Mouse (Mus musculus): Measurements from ENCODE around the gene Rnf145.

Rnf145 gene

DNA sequence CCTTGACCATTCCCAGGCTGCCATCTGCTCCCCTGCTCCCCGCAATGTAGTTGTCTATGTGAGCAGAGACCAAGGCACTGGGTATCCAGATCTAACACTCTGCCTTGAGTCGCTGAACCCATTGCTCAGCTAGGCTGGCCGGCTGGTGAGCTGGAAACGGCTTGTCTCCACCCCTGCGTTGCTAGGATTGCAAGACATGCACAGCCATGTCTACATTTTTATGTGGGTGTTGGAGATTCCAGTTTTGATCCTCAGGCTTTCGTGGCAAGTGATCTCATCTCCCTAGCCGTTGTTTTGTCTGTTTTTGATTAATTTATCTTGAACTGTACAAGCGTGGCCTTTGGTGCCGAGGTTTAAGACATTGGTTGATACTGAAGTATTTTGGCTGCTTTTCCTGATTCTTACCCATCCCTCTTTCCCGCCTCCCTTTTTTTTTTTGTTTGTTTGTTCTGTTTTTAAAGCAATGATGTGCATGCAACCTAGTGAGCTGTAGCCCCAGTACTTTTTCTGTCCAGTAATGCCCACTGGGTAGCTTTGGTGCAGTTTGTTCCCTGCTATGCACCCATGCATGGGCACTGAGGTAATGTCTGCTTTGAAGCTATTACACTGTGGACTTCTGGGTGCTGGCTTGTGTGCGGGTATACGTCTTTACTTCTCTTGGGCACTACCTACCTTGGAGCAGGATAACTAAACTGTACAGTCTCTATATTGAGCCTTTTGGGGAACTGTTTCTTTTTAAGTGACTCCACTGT, 16.4 kb downstream of the Rnf145 start:
- TF ChIP-seq CTCF (conservative IDR thresholded peaks at IDR 0.05; ENCODE audit: low read length) (no peak), POU5F1 (IDR thresholded peaks at IDR 0.05; ENCODE audit: borderline replicate concordance, low read length) (no peak), NANOG (IDR thresholded peaks at IDR 0.05; ENCODE audit: borderline replicate concordance, low read length) (no peak)

DNA sequence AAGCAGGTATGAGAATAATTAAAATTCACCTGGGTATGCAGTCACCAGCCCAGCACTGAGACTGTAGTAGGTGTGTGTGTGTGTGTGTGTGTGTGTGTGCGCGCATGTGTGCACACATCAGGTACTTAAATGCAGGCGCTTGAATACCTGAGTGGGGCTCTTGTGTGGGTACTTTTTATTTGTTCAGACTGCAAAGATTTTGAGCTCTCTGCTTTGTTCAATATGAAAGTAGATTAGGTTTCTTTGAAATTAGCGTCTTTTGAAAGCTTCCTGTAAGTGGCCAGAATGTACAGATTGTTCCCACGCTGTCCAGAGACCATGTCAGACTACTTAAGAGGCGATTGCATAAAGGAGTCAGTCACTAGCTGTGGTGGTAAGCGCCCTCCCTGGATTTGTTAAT, 18.6 kb downstream of the Rnf145 start:
- TF ChIP-seq NANOG (IDR thresholded peaks at IDR 0.05; ENCODE audit: borderline replicate concordance, low read length) (no peak), CTCF (conservative IDR thresholded peaks at IDR 0.05; ENCODE audit: low read length) (no peak), POU5F1 (IDR thresholded peaks at IDR 0.05; ENCODE audit: borderline replicate concordance, low read length) (no peak)
- no peak overlapping the region for H3K4me3 ChIP-seq (replicated peaks; ENCODE audit: low read length)

More for the DNA sequence above, 16.4 kb downstream of the Rnf145 start:
- H3K9me3 ChIP-seq (ENCODE audit: low read length) = no peaks in the 10 kb centered on the region
- H3K4me3 ChIP-seq (replicated peaks; ENCODE audit: low read length) = no peak overlapping the region
- peaks cover 72% of the 10 kb centered on the region for H3K36me3 ChIP-seq (ENCODE audit: insufficient read depth, low read length)
- H3K4me1 ChIP-seq (replicated peaks; ENCODE audit: low read depth, low read length) = peaks cover 18% of the 10 kb centered on the region
- H3K27me3 ChIP-seq (ENCODE audit: insufficient read depth, low read length) = no peaks in the 10 kb centered on the region

DNA sequence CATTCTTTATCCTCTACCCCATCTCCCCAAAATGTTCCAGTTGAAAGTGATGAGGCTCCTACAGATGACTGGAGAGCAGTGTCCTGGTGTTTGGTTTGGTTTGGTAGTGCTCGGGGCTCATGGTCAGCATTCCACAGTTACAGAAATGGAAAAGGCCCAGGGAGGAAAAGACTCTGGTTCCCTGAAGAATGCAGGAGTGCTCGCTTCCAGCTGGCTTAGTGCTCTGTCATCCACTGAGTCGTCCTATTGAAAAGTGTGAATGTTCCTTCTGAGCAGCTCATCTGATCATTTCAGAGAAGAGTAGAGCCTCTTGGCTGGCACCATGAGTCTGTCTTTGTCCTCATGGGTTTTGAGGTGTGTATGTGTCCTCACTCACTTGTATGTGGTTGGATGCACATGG, 19.3 kb downstream of the Rnf145 start:
- H3K4me3 ChIP-seq (replicated peaks; ENCODE audit: low read length) = no peak overlapping the region
- H3K4me1 ChIP-seq (replicated peaks; ENCODE audit: low read depth, low read length) = 0 out of 2 replicates have a peak, but pooled peaks cover 3% of the 10 kb centered on the region
- H3K36me3 ChIP-seq (ENCODE audit: insufficient read depth, low read length) = peaks cover 69% of the 10 kb centered on the region
- H3K9me3 ChIP-seq (ENCODE audit: low read length) = no peaks in the 10 kb centered on the region
- no peaks in the 10 kb centered on the region for H3K27me3 ChIP-seq (ENCODE audit: insufficient read depth, low read length)
- TF ChIP-seq CTCF (conservative IDR thresholded peaks at IDR 0.05; ENCODE audit: low read length) (no peak), POU5F1 (IDR thresholded peaks at IDR 0.05; ENCODE audit: borderline replicate concordance, low read length) (no peak), NANOG (IDR thresholded peaks at IDR 0.05; ENCODE audit: borderline replicate concordance, low read length) (no peak)

More for the DNA sequence above, 18.6 kb downstream of the Rnf145 start:
- Histone ChIP-seq H3K9me3 (ENCODE audit: low read length) (no peaks in the 10 kb centered on the region), H3K4me1 (replicated peaks; ENCODE audit: low read depth, low read length) (peaks cover 7% of the 10 kb centered on the region), H3K27me3 (ENCODE audit: insufficient read depth, low read length) (no peaks in the 10 kb centered on the region), H3K36me3 (ENCODE audit: insufficient read depth, low read length) (peaks cover 70% of the 10 kb centered on the region)

DNA sequence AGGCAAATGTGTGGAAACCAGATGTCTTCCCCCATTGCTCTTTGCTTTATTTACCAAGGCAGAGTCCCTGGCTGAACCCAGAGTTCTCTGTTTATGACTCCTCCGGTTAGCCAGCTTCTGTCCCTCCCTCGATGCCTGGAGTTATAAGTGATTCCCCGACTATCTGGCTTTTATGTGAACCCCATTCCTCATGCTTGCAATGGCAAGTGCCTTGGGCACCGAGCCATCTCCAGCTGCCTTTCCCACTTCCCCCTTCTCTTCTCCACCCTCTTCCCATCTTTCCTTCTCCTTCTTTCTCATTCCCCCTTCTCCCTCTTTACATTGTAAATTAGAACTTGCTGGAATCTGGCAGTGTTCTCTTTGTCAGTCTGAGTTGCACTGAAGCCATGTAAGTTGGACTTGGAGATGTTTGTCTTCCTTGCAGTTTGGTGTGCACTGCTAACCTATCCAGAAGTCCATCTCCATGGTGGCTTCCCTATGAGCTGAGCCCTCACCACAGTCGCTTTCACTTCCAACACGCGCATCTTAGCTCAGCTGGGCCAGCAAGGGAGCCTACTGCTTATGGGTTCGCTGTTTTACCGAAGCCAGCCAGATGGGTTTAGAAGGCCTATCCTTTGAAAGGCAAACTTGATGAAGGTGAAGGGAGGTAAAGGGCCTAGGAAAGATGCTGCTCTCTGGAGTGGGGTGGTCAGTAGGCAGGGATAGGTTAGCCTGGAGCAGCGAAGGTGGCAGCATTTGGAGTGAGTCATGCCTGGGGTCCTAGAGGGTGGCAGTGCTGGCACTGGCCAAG, 19.9 kb downstream of the Rnf145 start:
- H3K4me3 ChIP-seq (replicated peaks; ENCODE audit: low read length) = no peak overlapping the region
- H3K27me3 ChIP-seq (ENCODE audit: insufficient read depth, low read length) = no peaks in the 10 kb centered on the region
- H3K36me3 ChIP-seq (ENCODE audit: insufficient read depth, low read length) = peaks cover 64% of the 10 kb centered on the region
- H3K4me1 ChIP-seq (replicated peaks; ENCODE audit: low read depth, low read length) = 0 out of 2 replicates have a peak, but pooled peaks cover 3% of the 10 kb centered on the region
- no peak for TF ChIP-seq POU5F1 (IDR thresholded peaks at IDR 0.05; ENCODE audit: borderline replicate concordance, low read length)
- no peak for TF ChIP-seq CTCF (conservative IDR thresholded peaks at IDR 0.05; ENCODE audit: low read length)
- TF ChIP-seq NANOG (IDR thresholded peaks at IDR 0.05; ENCODE audit: borderline replicate concordance, low read length) = no peak
- no peaks in the 10 kb centered on the region for H3K9me3 ChIP-seq (ENCODE audit: low read length)

DNA sequence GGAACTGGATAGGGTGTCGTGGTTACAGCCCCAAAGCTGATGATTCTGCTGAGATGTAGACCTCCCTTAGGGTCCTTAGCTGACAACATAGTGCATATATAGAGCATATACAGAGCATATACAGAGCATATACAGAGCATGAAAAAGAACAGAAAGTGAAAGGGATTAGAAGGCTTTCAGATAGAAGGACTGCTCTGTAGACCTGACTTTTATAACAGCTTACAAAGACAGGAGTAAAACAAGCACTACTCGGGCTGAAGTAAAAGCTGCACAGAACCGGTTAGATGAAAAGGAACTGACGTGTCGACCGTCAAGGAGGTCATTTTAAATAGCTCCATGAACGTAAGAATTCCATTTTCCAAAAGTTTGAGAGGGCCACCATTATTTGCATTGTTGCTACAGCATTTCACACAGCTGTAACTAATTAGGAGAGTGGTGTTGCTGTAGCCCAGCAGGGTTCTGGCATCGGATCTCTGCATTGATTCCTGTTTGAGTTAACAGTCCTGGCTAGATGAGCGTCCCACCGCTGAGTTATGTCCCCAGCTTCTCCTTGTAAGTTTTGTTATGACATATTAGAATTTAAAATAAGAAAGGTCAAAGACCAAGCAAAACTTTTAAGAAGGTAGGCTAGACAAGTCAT, 20.6 kb downstream of the Rnf145 start:
- no peaks in the 10 kb centered on the region for H3K27me3 ChIP-seq (ENCODE audit: insufficient read depth, low read length)
- H3K4me1 ChIP-seq (replicated peaks; ENCODE audit: low read depth, low read length) = peaks cover 3% of the 10 kb centered on the region; the same call in 1 of the 2 replicates
- TF ChIP-seq CTCF (conservative IDR thresholded peaks at IDR 0.05; ENCODE audit: low read length) (no peak), POU5F1 (IDR thresholded peaks at IDR 0.05; ENCODE audit: borderline replicate concordance, low read length) (no peak), NANOG (IDR thresholded peaks at IDR 0.05; ENCODE audit: borderline replicate concordance, low read length) (no peak)
- no peak overlapping the region for H3K4me3 ChIP-seq (replicated peaks; ENCODE audit: low read length)
- no peaks in the 10 kb centered on the region for H3K9me3 ChIP-seq (ENCODE audit: low read length)
- peaks cover 61% of the 10 kb centered on the region for H3K36me3 ChIP-seq (ENCODE audit: insufficient read depth, low read length)

DNA sequence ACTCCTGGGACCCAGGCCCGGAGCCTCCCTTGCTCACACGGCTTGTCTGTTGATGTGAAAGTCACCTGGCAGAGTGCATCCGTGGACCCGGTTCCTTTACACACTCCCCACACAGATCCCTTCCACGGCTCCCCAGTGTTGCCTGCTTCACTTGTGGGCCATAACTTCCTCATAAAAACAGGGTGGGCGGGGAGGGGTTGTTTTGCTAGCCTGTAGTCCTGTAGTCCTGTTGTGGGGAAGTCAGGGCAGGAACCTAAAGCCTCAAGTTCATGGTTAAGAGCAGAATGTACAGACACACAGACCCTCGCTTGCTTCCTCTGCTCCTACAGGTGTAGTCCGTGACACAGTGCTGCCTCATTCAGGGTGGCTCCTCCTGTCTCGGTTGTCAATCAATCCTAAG, 21.5 kb downstream of the Rnf145 start:
- peaks cover 64% of the 10 kb centered on the region for H3K36me3 ChIP-seq (ENCODE audit: insufficient read depth, low read length)
- peaks cover 9% of the 10 kb centered on the region for H3K4me1 ChIP-seq (replicated peaks; ENCODE audit: low read depth, low read length)
- no peaks in the 10 kb centered on the region for H3K9me3 ChIP-seq (ENCODE audit: low read length)
- no peak overlapping the region for H3K4me3 ChIP-seq (replicated peaks; ENCODE audit: low read length)
- TF ChIP-seq CTCF (conservative IDR thresholded peaks at IDR 0.05; ENCODE audit: low read length) = no peak
- no peak for TF ChIP-seq POU5F1 (IDR thresholded peaks at IDR 0.05; ENCODE audit: borderline replicate concordance, low read length)
- no peak for TF ChIP-seq NANOG (IDR thresholded peaks at IDR 0.05; ENCODE audit: borderline replicate concordance, low read length)
- no peaks in the 10 kb centered on the region for H3K27me3 ChIP-seq (ENCODE audit: insufficient read depth, low read length)

DNA sequence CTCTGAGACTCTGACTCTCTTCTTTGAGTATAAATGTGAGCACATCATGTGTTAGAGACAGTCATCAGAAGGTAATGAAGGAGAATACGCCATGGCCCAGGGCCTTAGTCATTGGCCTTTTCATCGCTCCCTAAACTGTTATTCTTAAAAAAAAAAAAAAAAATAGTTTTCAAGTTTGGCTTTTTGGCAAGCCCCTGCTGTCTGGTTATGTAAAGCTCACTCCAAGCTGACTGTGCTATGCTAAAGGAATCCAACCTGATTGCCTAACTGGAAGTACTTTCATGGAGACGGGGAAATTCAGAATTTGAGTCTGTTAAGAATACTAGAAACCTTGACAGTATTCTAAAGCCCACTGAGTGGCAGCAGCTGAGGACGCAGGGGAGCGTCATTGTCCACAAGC, 22.5 kb downstream of the Rnf145 start:
- Histone ChIP-seq H3K9me3 (ENCODE audit: low read length) (no peaks in the 10 kb centered on the region), H3K4me3 (replicated peaks; ENCODE audit: low read length) (no peak overlapping the region), H3K36me3 (ENCODE audit: insufficient read depth, low read length) (peaks cover 66% of the 10 kb centered on the region), H3K4me1 (replicated peaks; ENCODE audit: low read depth, low read length) (peaks cover 16% of the 10 kb centered on the region), H3K27me3 (ENCODE audit: insufficient read depth, low read length) (no peaks in the 10 kb centered on the region)
- TF ChIP-seq NANOG (IDR thresholded peaks at IDR 0.05; ENCODE audit: borderline replicate concordance, low read length) = no peak

DNA sequence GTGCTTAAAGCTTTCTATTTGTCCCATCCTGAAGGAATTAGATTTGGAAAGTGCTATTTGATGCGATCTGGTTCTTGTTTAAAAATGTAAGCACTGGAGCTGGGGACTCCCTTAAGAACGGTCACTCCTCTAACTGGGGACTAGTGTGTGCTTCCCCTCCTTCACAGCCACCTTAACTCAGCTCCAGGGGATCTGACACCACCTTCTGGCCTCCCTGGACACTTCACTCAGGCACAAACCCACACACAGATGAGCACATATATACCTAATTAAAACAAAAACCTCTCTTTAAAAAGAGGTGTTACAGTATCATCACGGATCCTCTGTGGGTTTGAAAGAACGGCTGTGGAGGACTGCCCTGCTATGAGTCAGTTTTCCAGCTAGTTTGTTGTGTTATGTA, 23.0 kb downstream of the Rnf145 start:
- Histone ChIP-seq H3K9me3 (ENCODE audit: low read length) (no peaks in the 10 kb centered on the region), H3K27me3 (ENCODE audit: insufficient read depth, low read length) (no peaks in the 10 kb centered on the region)
- TF ChIP-seq CTCF (conservative IDR thresholded peaks at IDR 0.05; ENCODE audit: low read length) (no peak), POU5F1 (IDR thresholded peaks at IDR 0.05; ENCODE audit: borderline replicate concordance, low read length) (no peak), NANOG (IDR thresholded peaks at IDR 0.05; ENCODE audit: borderline replicate concordance, low read length) (no peak)

More for the DNA sequence above, 23.0 kb downstream of the Rnf145 start:
- Histone ChIP-seq H3K4me1 (replicated peaks; ENCODE audit: low read depth, low read length) (peaks cover 20% of the 10 kb centered on the region), H3K36me3 (ENCODE audit: insufficient read depth, low read length) (peaks cover 69% of the 10 kb centered on the region), H3K4me3 (replicated peaks; ENCODE audit: low read length) (no peak overlapping the region)

Measured in E14TG2a.4 (cell line).